Mouse (Mus musculus): ENCODE data around the gene Klhl8. TPM values are rescaled to one million over a fixed set of nuclear protein-coding genes. Genes with fewer than 3 reads are reported as not detected.
A peak's percentile ranks its signal among the peaks of the same experiment; 100 is the strongest.
"Not testable (repeated sequence)": the region's sequence is repeated elsewhere in the genome, so short reads cannot be mapped to it uniquely, and the experiment has no call there.

Klhl8 gene
- 1 to 10 TPM in 23 of 26 experiments, under 1 TPM in 3; 0.75 to 8.1 (median 3.5) TPM for total RNA-seq (2018; cell fraction: chromatin; rRNA removed)
- 1 to 10 TPM; 1.7 to 3.5 (median 2.3) TPM for total RNA-seq (2018; cell fraction: cytosol; rRNA removed)
- total RNA-seq (2018; cell fraction: nucleus; rRNA removed), result 1 to 10 TPM; 1.4 to 7.5 (median 3.3) TPM
- polyA plus RNA-seq (2018), result 1.9 to 2.7 TPM (median 2.1 TPM) in 3 replicates

DNA sequence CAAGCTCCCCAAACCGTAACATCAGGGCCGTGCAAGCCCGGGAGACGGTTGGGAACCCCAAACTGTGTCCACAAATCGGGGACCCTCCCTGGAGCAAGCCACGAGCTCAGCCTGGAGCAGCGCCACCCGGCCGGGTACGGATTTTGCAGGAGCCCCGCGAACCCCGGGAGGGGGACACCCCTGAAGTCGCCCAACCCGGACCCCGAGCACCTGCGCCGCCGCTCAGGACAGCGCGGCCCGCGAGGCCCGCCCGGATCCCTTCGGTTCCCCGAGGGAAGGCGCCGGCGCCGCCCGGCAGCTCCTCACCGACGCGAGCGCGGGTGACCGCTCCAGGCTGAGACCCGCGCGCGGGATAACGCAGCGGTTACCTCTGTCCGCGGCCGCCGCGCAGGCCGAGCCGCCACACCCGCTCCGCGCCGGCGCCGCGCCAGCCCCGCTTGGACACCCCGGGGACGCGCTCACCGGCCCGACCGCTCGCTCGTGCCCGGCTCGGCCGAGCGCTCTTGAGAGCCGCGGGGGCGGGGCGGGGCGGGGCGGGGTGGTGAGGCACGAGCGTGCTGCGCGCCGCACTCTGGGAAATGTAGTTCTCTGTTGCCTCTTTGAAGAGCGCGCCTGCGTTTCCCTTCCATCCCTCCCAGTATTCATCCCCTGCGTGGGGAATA lies at the start of gene Klhl8:
Gene Klhl8, minus strand, starts transcription at position 512 of the 662 bp plus-strand sequence.
- no peaks in the 10 kb centered on the region for H3K36me3 ChIP-seq (ENCODE audit: inconsistent target)
- H3K4me3 ChIP-seq (ENCODE audit: inconsistent target), result peak within 1 kb of the TSS; percentile 46
- no peaks in the 10 kb centered on the region for H3K79me2 ChIP-seq (ENCODE audit: inconsistent target)
- WGBS (ENCODE audit: missing documents), result under 1% methylated on average over 78 of the region's 86 CpGs
- H3K27ac ChIP-seq, result no peak within 1 kb of the TSS

DNA sequence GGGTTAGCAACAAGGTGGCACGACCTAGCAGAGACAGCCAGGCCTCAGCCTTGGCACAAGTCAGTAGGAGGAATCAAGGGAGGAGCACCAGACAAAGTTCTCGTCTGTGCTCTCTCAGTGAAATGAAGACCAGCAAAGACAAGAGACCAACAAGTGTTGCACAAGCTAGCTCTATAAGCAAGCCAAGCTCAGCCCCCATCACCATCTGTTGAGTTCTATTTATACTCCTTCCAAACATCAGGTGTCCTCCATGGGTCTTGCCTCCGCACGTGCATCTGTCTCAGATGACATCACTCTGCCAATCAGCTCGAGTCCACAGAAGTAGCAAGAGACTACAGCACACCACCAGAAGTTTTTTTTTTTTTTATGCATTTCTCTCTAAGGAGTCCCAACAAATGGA lies 43.6 kb upstream of the Klhl8 start:
- Histone ChIP-seq H3K27ac (no peak overlapping the region), H3K4me3 (ENCODE audit: inconsistent target) (no peak overlapping the region), H3K36me3 (ENCODE audit: inconsistent target) (no peaks in the 10 kb centered on the region), H3K79me2 (ENCODE audit: inconsistent target) (no peaks in the 10 kb centered on the region)
- WGBS (ENCODE audit: missing documents), result 87% methylated on average over 5 of the region's 5 CpGs

DNA sequence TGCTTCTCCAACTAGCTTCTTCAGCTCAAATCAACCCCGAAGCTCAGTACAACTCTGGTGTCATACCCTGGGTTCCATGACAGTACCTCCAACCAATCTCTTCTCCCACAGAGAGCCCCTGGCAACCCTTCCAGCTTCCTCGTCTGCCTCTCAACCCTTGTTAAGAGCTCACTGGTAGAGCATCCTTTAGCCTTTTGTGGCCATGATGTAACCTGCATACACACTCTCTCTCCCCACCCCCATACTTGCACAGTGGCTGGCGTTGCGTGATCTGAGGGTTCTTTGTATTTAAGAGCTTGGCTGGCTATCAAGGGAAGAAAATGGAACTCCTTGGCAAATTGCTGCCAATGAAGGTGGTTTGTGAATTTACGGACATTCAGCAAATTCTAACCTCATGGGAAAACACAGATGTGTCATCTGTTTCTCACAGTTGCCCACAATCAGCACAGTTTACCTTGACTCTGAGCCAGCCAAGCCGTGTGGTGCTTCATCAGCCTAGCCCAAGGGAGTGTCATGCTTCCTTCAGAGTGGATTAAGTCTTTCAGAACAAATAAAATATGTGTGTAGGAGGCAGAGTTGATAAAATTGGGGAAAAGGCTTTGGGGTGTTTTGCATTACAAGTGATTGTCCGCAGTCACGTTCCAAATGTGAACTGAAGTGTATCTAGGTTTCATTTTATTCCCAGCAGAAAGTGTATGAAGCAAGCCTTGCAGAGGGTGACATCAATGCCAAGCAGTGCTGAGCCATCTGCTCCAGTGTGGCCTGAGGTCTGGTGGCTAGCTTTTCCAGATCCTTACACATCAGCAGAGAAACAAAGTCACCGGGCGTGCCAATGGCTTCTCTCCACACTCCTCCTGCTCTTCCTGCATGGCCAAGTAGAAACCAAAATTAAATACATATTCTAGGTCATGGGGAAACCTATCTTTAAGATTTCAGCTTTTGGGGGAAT lies 42.4 kb upstream of the Klhl8 start:
- 90% methylated on average over 10 of the region's 10 CpGs for WGBS (ENCODE audit: missing documents)
- Histone ChIP-seq H3K36me3 (ENCODE audit: inconsistent target) (no peaks in the 10 kb centered on the region), H3K27ac (no peak overlapping the region), H3K79me2 (ENCODE audit: inconsistent target) (no peaks in the 10 kb centered on the region), H3K4me3 (ENCODE audit: inconsistent target) (no peak overlapping the region)

- not testable (repeated sequence) for H3K27ac ChIP-seq; H3K4me3 ChIP-seq (ENCODE audit: inconsistent target); H3K36me3 ChIP-seq (ENCODE audit: inconsistent target); H3K79me2 ChIP-seq (ENCODE audit: inconsistent target)
- WGBS (ENCODE audit: missing documents), result 89% methylated on average over 15 of the region's 15 CpGs
Measured at GRCm38 (mm10) chr5:103950138-103950537, 39.1 kb upstream of the Klhl8 start.

- Histone ChIP-seq H3K79me2 (ENCODE audit: inconsistent target) (no peaks in the 10 kb centered on the region), H3K27ac (no peak overlapping the region), H3K4me3 (ENCODE audit: inconsistent target) (no peak overlapping the region), H3K36me3 (ENCODE audit: inconsistent target) (no peaks in the 10 kb centered on the region)
- WGBS (ENCODE audit: missing documents), result 77% methylated on average over 6 of the region's 6 CpGs
Measured at GRCm38 (mm10) chr5:103943183-103943582, 32.1 kb upstream of the Klhl8 start.

DNA sequence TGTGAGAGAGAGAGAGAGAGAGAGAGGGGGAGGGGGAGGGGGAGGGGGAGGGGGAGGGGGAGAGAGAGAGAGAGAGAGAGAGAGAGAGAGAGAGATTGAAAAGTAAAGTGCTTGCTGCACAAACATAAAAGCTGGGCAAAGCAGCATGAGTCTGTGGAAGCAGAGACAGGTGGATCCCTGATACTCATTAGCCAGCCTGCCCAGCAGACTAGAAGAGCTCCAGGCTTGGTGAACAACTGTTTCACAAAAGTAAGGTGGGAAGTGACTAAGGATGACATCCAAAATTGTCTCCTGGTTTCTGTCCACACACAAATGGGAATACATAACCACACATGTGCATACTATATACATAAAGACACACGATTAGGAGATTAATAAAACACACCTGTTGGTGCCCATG lies 28.8 kb upstream of the Klhl8 start:
- no peak overlapping the region for H3K27ac ChIP-seq
- H3K4me3 ChIP-seq (ENCODE audit: inconsistent target), result no peak overlapping the region
- WGBS (ENCODE audit: missing documents), result 100% methylated on average over 1 of the region's 1 CpGs
- H3K79me2 ChIP-seq (ENCODE audit: inconsistent target), result no peaks in the 10 kb centered on the region
- H3K36me3 ChIP-seq (ENCODE audit: inconsistent target), result no peaks in the 10 kb centered on the region

DNA sequence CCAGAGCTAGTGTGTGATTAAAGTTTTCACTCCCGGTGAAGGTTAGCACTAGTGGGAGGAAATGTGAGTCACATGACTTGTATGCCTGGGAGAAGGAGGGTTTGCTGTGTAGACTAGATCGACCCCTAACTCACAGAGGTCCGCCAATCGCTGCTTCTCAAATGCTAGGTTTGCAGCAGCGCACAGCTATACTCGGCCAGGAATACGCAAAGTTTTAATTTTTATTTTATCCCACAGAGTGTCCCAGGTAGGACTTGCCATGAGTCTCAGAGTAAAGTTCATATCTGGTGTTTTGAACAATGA lies 28.2 kb upstream of the Klhl8 start:
- Histone ChIP-seq H3K79me2 (ENCODE audit: inconsistent target) (no peaks in the 10 kb centered on the region), H3K36me3 (ENCODE audit: inconsistent target) (no peaks in the 10 kb centered on the region), H3K27ac (no peak overlapping the region), H3K4me3 (ENCODE audit: inconsistent target) (no peak overlapping the region)
- WGBS (ENCODE audit: missing documents), result 81% methylated on average over 6 of the region's 7 CpGs

DNA sequence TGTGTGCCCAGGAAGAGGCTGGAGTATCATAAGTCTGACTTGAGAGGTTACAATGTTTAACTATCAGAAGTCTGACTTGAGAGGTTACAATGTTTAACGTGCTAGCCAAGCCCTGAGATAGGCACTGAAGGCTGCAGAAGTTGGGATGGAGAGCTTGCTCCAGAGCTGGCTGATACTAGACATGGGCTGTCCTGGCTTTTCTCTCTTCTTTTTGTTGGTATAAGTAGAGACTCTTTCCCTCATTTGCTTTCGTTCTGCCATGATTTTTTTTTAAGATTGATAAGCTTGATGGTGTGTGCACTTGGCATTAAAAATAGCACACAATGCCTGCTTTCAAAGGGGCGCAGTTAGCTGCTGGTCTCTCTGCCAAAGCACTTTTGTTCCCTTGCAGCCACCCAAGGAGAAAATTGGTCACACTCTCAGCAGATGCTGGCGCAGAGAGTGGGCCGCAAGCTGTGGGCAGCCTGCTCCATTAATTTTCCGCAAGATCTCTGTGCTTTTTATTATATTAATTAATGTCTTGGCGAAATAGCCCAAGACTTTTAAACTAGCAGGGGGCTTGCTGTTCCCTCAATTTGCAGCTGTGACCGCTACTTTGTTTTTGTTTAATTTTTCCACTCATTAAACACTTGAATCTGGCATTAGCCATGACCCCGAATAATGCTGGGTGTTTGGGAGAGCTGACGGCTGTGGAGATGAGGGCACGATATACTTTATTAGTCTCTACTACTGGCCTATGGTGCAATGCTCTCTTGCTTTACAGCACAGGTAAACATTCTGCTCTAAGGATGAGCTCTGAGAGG lies 27.7 kb upstream of the Klhl8 start:
- Histone ChIP-seq H3K27ac (no peak overlapping the region), H3K36me3 (ENCODE audit: inconsistent target) (no peaks in the 10 kb centered on the region), H3K4me3 (ENCODE audit: inconsistent target) (no peak overlapping the region), H3K79me2 (ENCODE audit: inconsistent target) (no peaks in the 10 kb centered on the region)
- WGBS (ENCODE audit: missing documents), result 94% methylated on average over 11 of the region's 11 CpGs

DNA sequence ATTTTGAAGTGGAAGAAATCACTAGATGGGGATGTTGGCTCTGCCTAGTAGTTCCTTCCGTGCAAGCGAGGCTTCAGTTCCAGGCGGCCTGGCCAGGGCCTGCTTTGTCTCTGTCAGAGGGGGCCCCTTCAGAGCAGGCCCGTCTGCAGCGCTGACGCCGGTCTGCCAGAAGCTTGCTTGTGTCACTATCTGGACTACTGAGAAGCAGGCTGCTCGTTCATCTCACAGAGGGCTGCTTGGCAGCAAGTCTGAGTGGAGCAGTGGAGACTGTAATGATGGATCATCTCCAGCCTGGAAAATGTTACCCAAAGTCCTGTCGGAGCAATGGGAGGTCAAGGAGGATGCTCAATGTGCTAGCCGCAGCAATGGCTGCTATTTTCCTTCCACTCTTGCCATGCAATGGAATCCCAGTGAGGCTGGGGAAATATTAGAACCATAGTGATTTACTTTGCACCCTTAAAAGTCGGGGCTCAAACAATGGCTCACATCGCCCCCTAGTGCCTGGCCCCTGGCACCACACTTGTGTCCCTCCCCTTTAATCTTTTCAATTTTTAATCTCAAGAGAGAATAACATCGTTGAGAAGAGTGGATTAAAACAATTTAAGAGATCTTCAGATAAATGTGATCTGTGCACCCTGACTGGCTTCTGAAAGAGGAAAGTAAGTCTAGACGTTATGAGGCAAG lies 26.0 kb upstream of the Klhl8 start:
- Histone ChIP-seq H3K4me3 (ENCODE audit: inconsistent target) (no peak overlapping the region), H3K79me2 (ENCODE audit: inconsistent target) (no peaks in the 10 kb centered on the region), H3K27ac (no peak overlapping the region), H3K36me3 (ENCODE audit: inconsistent target) (no peaks in the 10 kb centered on the region)
- WGBS (ENCODE audit: missing documents), result 69% methylated on average over 14 of the region's 14 CpGs

GRCm38 (mm10) chr5:103931924-103932323 lies 20.9 kb upstream of the Klhl8 start:
- not testable (repeated sequence) for H3K4me3 ChIP-seq (ENCODE audit: inconsistent target); H3K27ac ChIP-seq; H3K79me2 ChIP-seq (ENCODE audit: inconsistent target); H3K36me3 ChIP-seq (ENCODE audit: inconsistent target)

GRCm38 (mm10) chr5:103930511-103930910 lies 19.5 kb upstream of the Klhl8 start:
- WGBS (ENCODE audit: missing documents), result 35% methylated on average over 5 of the region's 5 CpGs
- no peak overlapping the region for H3K4me3 ChIP-seq (ENCODE audit: inconsistent target)
- no peaks in the 10 kb centered on the region for H3K79me2 ChIP-seq (ENCODE audit: inconsistent target)
- H3K36me3 ChIP-seq (ENCODE audit: inconsistent target), result no peaks in the 10 kb centered on the region
- no peak overlapping the region for H3K27ac ChIP-seq

- WGBS (ENCODE audit: missing documents), result 94% methylated on average over 7 of the region's 7 CpGs
- H3K36me3 ChIP-seq (ENCODE audit: inconsistent target), result no peaks in the 10 kb centered on the region
- no peaks in the 10 kb centered on the region for H3K79me2 ChIP-seq (ENCODE audit: inconsistent target)
- H3K27ac ChIP-seq, result no peak overlapping the region
- H3K4me3 ChIP-seq (ENCODE audit: inconsistent target), result no peak overlapping the region
Measured at GRCm38 (mm10) chr5:103928196-103928550, 17.1 kb upstream of the Klhl8 start.

GRCm38 (mm10) chr5:103927429-103928195 lies 16.6 kb upstream of the Klhl8 start:
- no peak overlapping the region for H3K27ac ChIP-seq
- H3K36me3 ChIP-seq (ENCODE audit: inconsistent target), result no peaks in the 10 kb centered on the region
- WGBS (ENCODE audit: missing documents), result 23% methylated on average over 27 of the region's 27 CpGs

More at GRCm38 (mm10) chr5:103927429-103928195, 16.6 kb upstream of the Klhl8 start:
- no peak overlapping the region; the same call in 1 of the 2 replicates for H3K4me3 ChIP-seq (ENCODE audit: inconsistent target)
- H3K79me2 ChIP-seq (ENCODE audit: inconsistent target), result no peaks in the 10 kb centered on the region
